Mouse (Mus musculus): ENCODE measurements around the gene Mvb12b. TPM values are rescaled to one million over a fixed set of nuclear protein-coding genes. Genes with fewer than 3 reads are reported as not detected.
A peak's percentile ranks its signal among the peaks of the same experiment; 100 is the strongest.

Mvb12b gene
- total RNA-seq, 2 experiments from 2014 or later: 26.1 to 26.8 TPM

- intact Hi-C loops (cut with DNase I): no loop called here
- no peak for DNase-seq
Measured at GRCm38 (mm10) chr2:33853011-33853976, 34.5 kb downstream of the Mvb12b start.

GRCm38 (mm10) chr2:33847196-33847834 lies 40.4 kb downstream of the Mvb12b start:
- intact Hi-C loops (cut with DNase I): no loop called here
- no peak for DNase-seq

GRCm38 (mm10) chr2:33846635-33847034 lies 41.1 kb downstream of the Mvb12b start:
- intact Hi-C loops (cut with DNase I): no loop called here
- no peak for DNase-seq

GRCm38 (mm10) chr2:33843642-33844041 lies 44.1 kb downstream of the Mvb12b start:
- intact Hi-C loops (cut with DNase I): no loop called here
- DNase-seq: no peak

- intact Hi-C loops (cut with DNase I): no loop called here
- peak; percentile 30 to 39 for DNase-seq
Measured at GRCm38 (mm10) chr2:33842983-33843577, 44.7 kb downstream of the Mvb12b start.

- intact Hi-C loops (cut with DNase I): no loop called here
- no peak for DNase-seq
Measured at GRCm38 (mm10) chr2:33841980-33842379, 45.8 kb downstream of the Mvb12b start.

GRCm38 (mm10) chr2:33840483-33840882 lies 47.3 kb downstream of the Mvb12b start:
- intact Hi-C loops (cut with DNase I): no loop called here
- no peak for DNase-seq

- intact Hi-C loops (cut with DNase I): no loop called here
Measured at GRCm38 (mm10) chr2:33839252-33839651, 48.5 kb downstream of the Mvb12b start.

GRCm38 (mm10) chr2:33837297-33837696 lies 50.4 kb downstream of the Mvb12b start:
- DNase-seq: no peak
- intact Hi-C loops (cut with DNase I): no loop called here

More at GRCm38 (mm10) chr2:33839252-33839651, 48.5 kb downstream of the Mvb12b start:
- no peak for DNase-seq

GRCm38 (mm10) chr2:33836660-33837213 lies 51.0 kb downstream of the Mvb12b start:
- DNase-seq: no peak
- intact Hi-C loops (cut with DNase I): no loop called here

GRCm38 (mm10) chr2:33835038-33835437 lies 52.7 kb downstream of the Mvb12b start:
- intact Hi-C loops (cut with DNase I): no loop called here
- DNase-seq: no peak

- intact Hi-C loops (cut with DNase I): no loop called here
- DNase-seq: no peak
Measured at GRCm38 (mm10) chr2:33833902-33834301, 53.8 kb downstream of the Mvb12b start.

GRCm38 (mm10) chr2:33829870-33830269 lies 57.9 kb downstream of the Mvb12b start:
- intact Hi-C loops (cut with DNase I): no loop called here
- DNase-seq: no peak

- intact Hi-C loops (cut with DNase I): no loop called here
- DNase-seq: no peak
Measured at GRCm38 (mm10) chr2:33826777-33827176, 61.0 kb downstream of the Mvb12b start.

- no peak for DNase-seq
- intact Hi-C loops (cut with DNase I): loop anchor here (5.0 kb wide), 2 partner anchors 147 to 812 kb away; no protein-coding TSS in a partner anchor
Measured at GRCm38 (mm10) chr2:33824935-33825514, 62.7 kb downstream of the Mvb12b start.

- intact Hi-C loops (cut with DNase I): loop anchor here (1.0 to 5.0 kb wide), 5 partner anchors 75 to 815 kb away; no protein-coding TSS in a partner anchor
- peak; percentile 88 to 92 for DNase-seq
Measured at GRCm38 (mm10) chr2:33821677-33822607, 65.8 kb downstream of the Mvb12b start.

- no peak for DNase-seq
- intact Hi-C loops (cut with DNase I): loop anchor here (2.0 to 5.0 kb wide), 3 partner anchors 74 to 817 kb away; no protein-coding TSS in a partner anchor
Measured at GRCm38 (mm10) chr2:33820450-33820849, 67.3 kb downstream of the Mvb12b start.

GRCm38 (mm10) chr2:33820037-33820436 lies 67.7 kb downstream of the Mvb12b start:
- intact Hi-C loops (cut with DNase I): loop anchor here (2.0 to 5.0 kb wide), 3 partner anchors 73 to 817 kb away; no protein-coding TSS in a partner anchor
- DNase-seq: no peak

- intact Hi-C loops (cut with DNase I): no loop called here
- no peak for DNase-seq
Measured at GRCm38 (mm10) chr2:33818385-33818784, 69.4 kb downstream of the Mvb12b start.

Data from heart, postnatal 10 days (tissue).